8 mouse cellular contexts compared by ENCODE assay signal in the genomic region with DNA sequence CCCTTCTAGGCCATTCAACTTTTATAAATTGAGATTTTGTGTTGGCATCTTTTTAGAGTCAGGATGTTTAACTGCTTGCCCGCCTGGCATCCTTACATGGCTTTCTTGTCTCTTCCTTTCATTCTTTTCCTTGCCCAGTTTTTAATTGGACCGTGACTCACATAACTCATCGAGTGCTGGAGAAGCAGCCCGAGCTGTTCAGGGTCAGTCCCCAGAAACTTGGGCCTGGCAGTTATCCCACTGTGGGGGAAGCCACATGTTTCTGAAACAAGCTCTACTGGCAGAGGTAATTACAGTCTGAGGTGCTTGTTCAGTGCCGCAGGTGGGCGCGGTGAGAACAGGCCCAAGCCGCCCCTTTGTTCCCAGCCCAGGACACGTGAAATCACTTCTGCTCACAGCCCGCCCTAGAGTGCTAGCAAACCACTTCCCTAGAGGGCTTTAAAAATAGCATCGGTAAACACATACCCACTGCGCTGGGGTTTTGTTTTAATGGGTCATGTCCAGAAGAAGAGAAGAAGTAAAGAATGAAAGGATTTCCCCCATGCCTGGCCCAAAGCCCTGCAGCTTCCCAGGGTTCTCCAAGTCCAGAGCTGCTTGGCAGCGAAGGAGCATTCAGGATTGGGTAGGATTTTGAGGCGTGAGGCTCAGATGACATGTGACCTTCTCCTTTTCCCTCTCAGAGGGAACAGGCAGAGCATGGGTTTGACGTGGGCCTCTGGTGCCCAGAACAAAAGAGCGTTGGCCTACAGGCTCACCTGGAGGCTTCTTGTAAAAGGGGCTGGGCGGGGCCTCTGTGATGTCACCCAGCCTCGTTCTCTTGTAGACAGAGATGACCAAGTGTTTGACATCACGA. TPM values are rescaled to one million over a fixed set of nuclear protein-coding genes. Genes with fewer than 3 reads are reported as not detected.
DNase-seq lines count a peak whose midpoint lies in the region; ATAC-seq lines count a peak whose summit lies in the region.

No protein-coding gene starts in this region.

- H3K4me3 ChIP-seq in heart, embryonic 15.5 days: no peak overlapping the region

- H3K36me3 ChIP-seq in heart, embryonic 15.5 days: no peaks in the 10 kb centered on the region

- H3K9me3 ChIP-seq in heart, embryonic 15.5 days (replicated peaks): no peaks in the 10 kb centered on the region

- peak overlapping the region; percentile 88 for H3K27ac ChIP-seq in heart, embryonic 15.5 days

- 41% methylated on average over 19 of the region's 19 CpGs for WGBS in heart, embryonic 15.5 days
- WGBS in large intestine, adult 2 months: 22% methylated on average over 19 of the region's 19 CpGs

- H3K9ac ChIP-seq in heart, embryonic 15.5 days: 0 out of 2 replicates have a peak overlapping the region, but pooled peaks have one; percentile 20

- ATAC-seq in heart, embryonic 15.5 days (replicated peaks; ENCODE audit: insufficient number of reproducible peaks, insufficient read depth, low FRiP score, low read depth): peak; percentile 85

- DNase-seq in CD8-positive naive resting alpha-beta T cell, adult 2 months (ENCODE audit: low read depth in 2 of 2, low spot score in 2 of 2): peak; percentile 13 to 25
- DNase-seq in adrenal gland, postnatal 10 days: peak; percentile 79
- DNase-seq in fibroblast of lung, adult 2 months (ENCODE audit: low read depth): peak; percentile 77
- DNase-seq in large intestine, adult 2 months (ENCODE audit: low read depth, low spot score): peak; percentile 2
- peak; percentile 81 for DNase-seq in lung, postnatal 10 days
- peak; percentile 40 to 53 for DNase-seq in right cerebral cortex, adult 2 months (ENCODE audit: low spot score in 2 of 2)
- no peak for DNase-seq in c-Kit-positive CD71-positive TER-119-positive erythroid progenitor cells, embryonic 14.5 days (ENCODE audit: low spot score)

- peaks cover 17% of the 10 kb centered on the region for H3K4me1 ChIP-seq in heart, embryonic 15.5 days (replicated peaks)

- H3K4me2 ChIP-seq in heart, embryonic 15.5 days: peak overlapping the region; percentile 28; the same call in 1 of the 2 replicates

- no peaks in the 10 kb centered on the region for H3K27me3 ChIP-seq in heart, embryonic 15.5 days

RNA-seq across cellular contexts. Expression of gene Echdc3, which starts 43.4 kb away (rescaled TPM):
- total RNA-seq in adrenal gland, postnatal 10 days (2021): 10 to 100 TPM; 61.9 to 65.2 TPM
- 9.2 TPM in 2 replicates for polyA plus RNA-seq in heart, embryonic 15.5 days (2015; fragmentation: Nextera tagmentation; extraction: Ambion mirVana)
- polyA plus RNA-seq in large intestine, adult 2 months (2012; rRNA removed): 1.7 and 2.3 TPM in 2 replicates
